Mouse (Mus musculus): ENCODE results near the gene 4921504E06Rik. TPM values are rescaled to one million over a fixed set of nuclear protein-coding genes. Genes with fewer than 3 reads are reported as not detected.

4921504E06Rik gene
- polyA plus RNA-seq, 1 experiment = not detected

DNA sequence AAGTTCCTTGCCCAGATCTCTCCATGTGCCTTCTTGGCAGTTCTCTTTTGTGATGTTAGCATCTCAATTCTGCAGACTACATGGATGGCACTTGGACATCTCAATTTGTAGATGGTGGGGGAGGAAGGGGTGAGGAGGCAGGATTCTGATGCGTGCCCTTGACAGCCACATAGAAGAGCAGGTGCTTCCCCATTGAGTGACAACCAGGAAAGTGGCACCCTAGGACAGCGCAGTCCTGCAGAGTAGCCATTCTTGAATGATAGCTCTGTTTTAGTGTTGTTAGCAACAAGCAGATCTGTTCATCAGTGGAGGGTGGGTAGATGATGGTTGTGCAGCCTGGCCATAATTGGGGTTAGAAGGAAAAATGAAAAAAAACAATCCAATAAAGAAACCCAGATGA is 33.1 kb downstream of the 4921504E06Rik start:
- no peak for TF ChIP-seq GATA1 (IDR thresholded peaks at IDR 0.05; ENCODE audit: low read length)
- H3K4me1 ChIP-seq (ENCODE audit: control insufficient read depth) = no peaks in the 10 kb centered on the region
- H3K9me3 ChIP-seq (ENCODE audit: control insufficient read depth, low read length) = no peaks in the 10 kb centered on the region
- H3K36me3 ChIP-seq (ENCODE audit: control insufficient read depth) = no peaks in the 10 kb centered on the region
- H3K4me3 ChIP-seq (replicated peaks) = no peak overlapping the region
- H3K27me3 ChIP-seq (ENCODE audit: control insufficient read depth) = peaks cover 6% of the 10 kb centered on the region; the same call in 1 of the 2 replicates

- H3K4me1 ChIP-seq (ENCODE audit: control insufficient read depth) = no peaks in the 10 kb centered on the region
- H3K9me3 ChIP-seq (ENCODE audit: control insufficient read depth, low read length) = no peaks in the 10 kb centered on the region
- H3K4me3 ChIP-seq (replicated peaks) = no peak overlapping the region
- peaks cover 6% of the 10 kb centered on the region; the same call in 1 of the 2 replicates for H3K27me3 ChIP-seq (ENCODE audit: control insufficient read depth)
- TF ChIP-seq TAL1 (IDR thresholded peaks at IDR 0.05; ENCODE audit: low read length) = no peak
- TF ChIP-seq GATA1 (IDR thresholded peaks at IDR 0.05; ENCODE audit: low read length) = no peak
- H3K36me3 ChIP-seq (ENCODE audit: control insufficient read depth) = no peaks in the 10 kb centered on the region
Observed at GRCm38 (mm10) chr2:19519768-19520167, 33.9 kb downstream of the 4921504E06Rik start.

- Histone ChIP-seq H3K4me1 (ENCODE audit: control insufficient read depth) (no peaks in the 10 kb centered on the region), H3K4me3 (replicated peaks) (no peak overlapping the region), H3K36me3 (ENCODE audit: control insufficient read depth) (no peaks in the 10 kb centered on the region), H3K9me3 (ENCODE audit: control insufficient read depth, low read length) (no peaks in the 10 kb centered on the region), H3K27me3 (ENCODE audit: control insufficient read depth) (peaks cover 6% of the 10 kb centered on the region; the same call in 1 of the 2 replicates)
- TF ChIP-seq GATA1 (IDR thresholded peaks at IDR 0.05; ENCODE audit: low read length) (no peak), TAL1 (IDR thresholded peaks at IDR 0.05; ENCODE audit: low read length) (no peak)
Observed at GRCm38 (mm10) chr2:19517952-19518351, 35.8 kb downstream of the 4921504E06Rik start.

GRCm38 (mm10) chr2:19512381-19512780 is 41.3 kb downstream of the 4921504E06Rik start:
- TF ChIP-seq TAL1 (IDR thresholded peaks at IDR 0.05; ENCODE audit: low read length) (no peak), GATA1 (IDR thresholded peaks at IDR 0.05; ENCODE audit: low read length) (no peak)
- Histone ChIP-seq H3K36me3 (ENCODE audit: control insufficient read depth) (no peaks in the 10 kb centered on the region), H3K4me3 (replicated peaks) (no peak overlapping the region), H3K9me3 (ENCODE audit: control insufficient read depth, low read length) (no peaks in the 10 kb centered on the region), H3K27me3 (ENCODE audit: control insufficient read depth) (no peaks in the 10 kb centered on the region), H3K4me1 (ENCODE audit: control insufficient read depth) (no peaks in the 10 kb centered on the region)

- H3K36me3 ChIP-seq (ENCODE audit: control insufficient read depth) = no peaks in the 10 kb centered on the region
- H3K4me1 ChIP-seq (ENCODE audit: control insufficient read depth) = no peaks in the 10 kb centered on the region
- no peak overlapping the region for H3K4me3 ChIP-seq (replicated peaks)
- H3K27me3 ChIP-seq (ENCODE audit: control insufficient read depth) = no peaks in the 10 kb centered on the region
- no peaks in the 10 kb centered on the region for H3K9me3 ChIP-seq (ENCODE audit: control insufficient read depth, low read length)
- TF ChIP-seq GATA1 (IDR thresholded peaks at IDR 0.05; ENCODE audit: low read length) (no peak), TAL1 (IDR thresholded peaks at IDR 0.05; ENCODE audit: low read length) (no peak)
Observed at GRCm38 (mm10) chr2:19511032-19511431, 42.7 kb downstream of the 4921504E06Rik start.

DNA sequence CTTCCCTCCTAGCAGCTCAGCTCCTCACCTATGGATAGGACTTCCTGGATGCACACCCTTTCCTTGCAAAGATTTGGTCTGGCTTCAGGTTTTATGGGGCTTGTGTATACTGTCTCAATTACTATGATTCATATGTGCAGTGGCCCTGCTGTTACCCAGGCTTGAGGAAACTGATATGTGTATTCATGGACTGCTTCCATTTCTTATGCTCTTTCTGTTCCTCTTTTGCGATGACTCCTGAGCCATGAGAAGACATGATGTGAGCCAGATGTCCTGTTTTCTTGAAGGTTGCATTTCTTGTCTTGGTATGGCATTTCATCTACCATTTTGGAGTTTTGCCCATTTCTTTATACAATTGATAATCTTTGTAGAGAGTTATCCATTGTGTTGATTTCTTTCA is 48.0 kb downstream of the 4921504E06Rik start:
- Histone ChIP-seq H3K4me1 (ENCODE audit: control insufficient read depth) (no peaks in the 10 kb centered on the region), H3K9me3 (ENCODE audit: control insufficient read depth, low read length) (no peaks in the 10 kb centered on the region), H3K4me3 (replicated peaks) (no peak overlapping the region), H3K36me3 (ENCODE audit: control insufficient read depth) (no peaks in the 10 kb centered on the region), H3K27me3 (ENCODE audit: control insufficient read depth) (no peaks in the 10 kb centered on the region)
- no peak for TF ChIP-seq GATA1 (IDR thresholded peaks at IDR 0.05; ENCODE audit: low read length)
- TF ChIP-seq TAL1 (IDR thresholded peaks at IDR 0.05; ENCODE audit: low read length) = no peak

GRCm38 (mm10) chr2:19490262-19490661 is 63.5 kb downstream of the 4921504E06Rik start:
- Histone ChIP-seq H3K9me3 (ENCODE audit: control insufficient read depth, low read length) (no peaks in the 10 kb centered on the region), H3K36me3 (ENCODE audit: control insufficient read depth) (no peaks in the 10 kb centered on the region), H3K4me3 (replicated peaks) (no peak overlapping the region), H3K27me3 (ENCODE audit: control insufficient read depth) (no peaks in the 10 kb centered on the region), H3K4me1 (ENCODE audit: control insufficient read depth) (no peaks in the 10 kb centered on the region)
- no peak for TF ChIP-seq GATA1 (IDR thresholded peaks at IDR 0.05; ENCODE audit: low read length)
- no peak for TF ChIP-seq TAL1 (IDR thresholded peaks at IDR 0.05; ENCODE audit: low read length)

DNA sequence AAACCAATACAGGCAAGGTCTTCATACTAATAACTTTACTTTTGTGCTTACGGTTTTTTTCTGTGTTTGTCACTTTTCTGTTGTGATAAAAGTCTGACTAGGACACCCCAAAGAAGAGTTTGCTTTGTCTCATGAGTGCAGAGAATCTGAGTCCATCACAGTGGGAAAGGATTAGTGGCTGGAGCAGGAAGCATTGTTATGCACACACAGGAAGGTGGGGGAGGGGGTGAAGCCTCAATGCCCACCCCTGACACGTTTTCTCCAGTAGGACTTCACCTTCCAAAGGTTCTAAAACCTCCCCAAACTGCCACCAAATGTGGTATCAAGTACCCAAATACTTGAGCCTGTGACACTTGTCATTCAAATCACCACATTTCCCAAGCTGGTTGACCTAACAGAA is 91.8 kb downstream of the 4921504E06Rik start:
- Histone ChIP-seq H3K9me3 (ENCODE audit: control insufficient read depth, low read length) (no peaks in the 10 kb centered on the region), H3K36me3 (ENCODE audit: control insufficient read depth) (no peaks in the 10 kb centered on the region), H3K27me3 (ENCODE audit: control insufficient read depth) (peaks cover 4% of the 10 kb centered on the region; the same call in 1 of the 2 replicates), H3K4me3 (replicated peaks) (no peak overlapping the region), H3K4me1 (ENCODE audit: control insufficient read depth) (no peaks in the 10 kb centered on the region)
- TF ChIP-seq GATA1 (IDR thresholded peaks at IDR 0.05; ENCODE audit: low read length) (no peak), TAL1 (IDR thresholded peaks at IDR 0.05; ENCODE audit: low read length) (no peak)

GRCm38 (mm10) chr2:19458785-19459184 is 94.9 kb downstream of the 4921504E06Rik start:
- H3K9me3 ChIP-seq (ENCODE audit: control insufficient read depth, low read length) = no peaks in the 10 kb centered on the region
- no peak overlapping the region for H3K4me3 ChIP-seq (replicated peaks)
- peaks cover 18% of the 10 kb centered on the region for H3K27me3 ChIP-seq (ENCODE audit: control insufficient read depth)
- no peaks in the 10 kb centered on the region for H3K4me1 ChIP-seq (ENCODE audit: control insufficient read depth)
- TF ChIP-seq GATA1 (IDR thresholded peaks at IDR 0.05; ENCODE audit: low read length) = no peak
- no peak for TF ChIP-seq TAL1 (IDR thresholded peaks at IDR 0.05; ENCODE audit: low read length)
- H3K36me3 ChIP-seq (ENCODE audit: control insufficient read depth) = no peaks in the 10 kb centered on the region

- no peaks in the 10 kb centered on the region for H3K36me3 ChIP-seq (ENCODE audit: control insufficient read depth)
- peaks cover 45% of the 10 kb centered on the region for H3K27me3 ChIP-seq (ENCODE audit: control insufficient read depth)
- no peaks in the 10 kb centered on the region for H3K9me3 ChIP-seq (ENCODE audit: control insufficient read depth, low read length)
- TF ChIP-seq GATA1 (IDR thresholded peaks at IDR 0.05; ENCODE audit: low read length) (no peak), TAL1 (IDR thresholded peaks at IDR 0.05; ENCODE audit: low read length) (no peak)
- H3K4me3 ChIP-seq (replicated peaks) = no peak overlapping the region
- no peaks in the 10 kb centered on the region for H3K4me1 ChIP-seq (ENCODE audit: control insufficient read depth)
Observed at GRCm38 (mm10) chr2:19455857-19456482, 97.7 kb downstream of the 4921504E06Rik start.
